Mouse (Mus musculus) G1E (cell line): ENCODE data around the gene Timm29.

Source experiments
- CTCF ChIP-seq: IDR thresholded peaks from 2 replicates; pipeline ENCODE4 v1.5.1; 2012; ENCODE audit warnings: low read depth, low read length, inconsistent platforms, mixed read lengths
- GATA1 ChIP-seq: IDR thresholded peaks from 2 replicates; pipeline ENCODE4 v1.6.1; 2012; ENCODE audit warnings: borderline replicate concordance, low read length, inconsistent platforms, mixed read lengths
- POLR2AphosphoS5 ChIP-seq: IDR thresholded peaks from 2 replicates; pipeline ENCODE4 v1.6.1; 2012; ENCODE audit warnings: low read depth, low read length, inconsistent platforms; ENCODE audit not compliant: insufficient replicate concordance

DNA sequence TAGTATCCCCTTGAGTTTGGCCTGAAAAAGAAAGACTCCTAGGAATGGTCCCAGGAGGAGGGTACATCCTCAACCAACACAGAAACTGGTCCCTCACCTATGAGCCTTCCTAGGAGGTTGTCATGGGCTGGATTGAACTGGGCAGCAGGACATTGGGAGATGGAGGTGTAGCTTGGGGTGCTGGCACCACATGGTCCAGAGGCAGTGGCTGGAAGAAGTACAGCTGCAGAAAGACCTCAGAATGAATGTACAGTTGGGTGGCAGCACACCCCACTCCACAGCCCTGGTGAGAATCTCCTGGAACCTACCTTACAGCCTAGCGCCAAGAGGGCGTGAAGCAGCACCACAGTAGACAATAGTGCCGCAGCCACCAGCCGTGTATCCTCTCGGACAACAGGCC is 3.0 kb upstream of the Timm29 start:
- no peak for TF ChIP-seq CTCF
- no peak for TF ChIP-seq GATA1
- no peak for TF ChIP-seq POLR2AphosphoS5
